Mouse (Mus musculus) small intestine, adult 2 months (tissue): ENCODE measurements around the gene Unc13b.

ENCODE experiments used
- CTCF ChIP-seq: fragments of 200-500 bp; IDR thresholded peaks from 2 replicates; pipeline ENCODE4 v1.5.1; 2012; ENCODE audit warnings: low read depth, mild to moderate bottlenecking, control low read depth, inconsistent platforms, low read length, moderate library complexity, mixed read lengths; ENCODE audit not compliant: insufficient replicate concordance, insufficient read length; ENCODE audit errors: extremely low read depth
- POLR2A ChIP-seq: fragments of 200-500 bp; IDR thresholded peaks from 2 replicates; pipeline ENCODE4 v1.6.1; 2012; ENCODE audit warnings: low read depth, mild to moderate bottlenecking, control low read depth, inconsistent platforms, low read length, moderate library complexity

GRCm38 (mm10) chr4:43074923-43075322, 16.2 kb downstream of the Unc13b start:
- TF ChIP-seq CTCF (no peak), POLR2A (no peak)
